Mouse (Mus musculus) limb, embryonic 10.5 days (tissue): Measurements from ENCODE around the gene Rrbp1. TPM values are rescaled to one million over a fixed set of nuclear protein-coding genes. Genes with fewer than 3 reads are reported as not detected.
A peak's percentile ranks its signal among the peaks of the same experiment; 100 is the strongest.

Source experiments
- DNase-seq: peaks from one replicate; pipeline ENCODE4 v3.0.0-alpha.2; 2017; ENCODE audit warnings: low spot score
- H3K27ac ChIP-seq: fragments of 300-500 bp; sonication (generic); 2 replicates; pipeline ENCODE4 v1.5.1; 2016; ENCODE audit warnings: mild to moderate bottlenecking
- H3K27me3 ChIP-seq: fragments of 300-500 bp; sonication (generic); 2 replicates; pipeline ENCODE4 v1.6.1; 2016; ENCODE audit warnings: low read depth, mild to moderate bottlenecking; ENCODE audit not compliant: poor library complexity, severe bottlenecking
- H3K36me3 ChIP-seq: fragments of 300-500 bp; sonication (generic); 2 replicates; pipeline ENCODE4 v1.6.1; 2016; ENCODE audit warnings: mild to moderate bottlenecking, moderate library complexity
- H3K4me1 ChIP-seq: fragments of 300-500 bp; sonication (generic); 2 replicates; pipeline ENCODE4 v1.6.1; 2016
- H3K4me3 ChIP-seq: fragments of 300-500 bp; sonication (generic); 2 replicates; pipeline ENCODE4 v1.5.1; 2016; ENCODE audit warnings: mild to moderate bottlenecking, moderate library complexity
- H3K9me3 ChIP-seq: fragments of 300-500 bp; sonication (generic); replicated peaks from 2 replicates; pipeline ENCODE4 v1.6.1; 2016; ENCODE audit warnings: mild to moderate bottlenecking
- WGBS: fragments of 180-500 bp; shearing (Covaris S2); methylation state at CpG from one replicate; pipeline ENCODE4 v1.1.7; 2016; 5-methylcytosine and 5-hydroxymethylcytosine counted together
- polyA plus RNA-seq: library from polyadenylated mRNA; unstranded; fragments of >200 nt; fragmentation: Nextera tagmentation; extraction: Ambion mirVana; gene quantifications from 2 replicates; pipeline ENCODE4 v1.2.1, GENCODE M21; 2016

The Rrbp1 gene
- 52.7 and 63.9 TPM in 2 replicates for polyA plus RNA-seq

DNA sequence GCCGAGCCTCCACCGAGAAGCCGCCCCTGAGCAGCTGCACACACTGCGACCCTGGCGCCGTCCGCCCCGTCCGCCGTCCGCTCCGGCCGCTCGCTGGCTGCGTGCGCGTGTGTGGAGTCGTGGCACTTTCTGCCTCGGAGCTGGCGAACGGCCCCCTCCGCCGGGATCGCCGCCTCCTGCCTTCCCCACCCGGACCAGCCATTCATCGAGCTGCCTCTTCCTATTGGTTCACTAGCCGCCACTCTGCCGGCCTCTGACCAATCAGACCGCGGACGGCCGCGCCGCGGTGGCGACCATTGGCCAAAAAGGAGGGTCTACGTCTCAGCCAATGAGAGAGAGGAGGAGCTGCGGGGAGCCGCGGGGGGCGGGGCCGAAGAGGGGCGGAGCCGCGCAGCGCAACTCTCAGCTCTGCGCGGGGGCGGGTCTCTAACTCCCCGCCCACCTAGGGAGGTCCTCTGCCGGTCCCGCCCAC, at the start of gene Rrbp1:
Rrbp1 (minus strand) TSS at position 184 of the 472 bp plus-strand sequence.
- H3K36me3 ChIP-seq: peaks cover 11% of the 10 kb centered on the region
- no peaks in the 10 kb centered on the region for H3K9me3 ChIP-seq
- peak; percentile 95 for DNase-seq
- H3K27ac ChIP-seq: peak within 1 kb of the TSS; percentile 96
- peaks cover 19% of the 10 kb centered on the region for H3K4me1 ChIP-seq
- peak within 1 kb of the TSS; percentile 94 for H3K4me3 ChIP-seq
- H3K27me3 ChIP-seq: no peaks in the 10 kb centered on the region
- under 1% methylated on average over 53 of the region's 53 CpGs for whole genome bisulfite sequencing

DNA sequence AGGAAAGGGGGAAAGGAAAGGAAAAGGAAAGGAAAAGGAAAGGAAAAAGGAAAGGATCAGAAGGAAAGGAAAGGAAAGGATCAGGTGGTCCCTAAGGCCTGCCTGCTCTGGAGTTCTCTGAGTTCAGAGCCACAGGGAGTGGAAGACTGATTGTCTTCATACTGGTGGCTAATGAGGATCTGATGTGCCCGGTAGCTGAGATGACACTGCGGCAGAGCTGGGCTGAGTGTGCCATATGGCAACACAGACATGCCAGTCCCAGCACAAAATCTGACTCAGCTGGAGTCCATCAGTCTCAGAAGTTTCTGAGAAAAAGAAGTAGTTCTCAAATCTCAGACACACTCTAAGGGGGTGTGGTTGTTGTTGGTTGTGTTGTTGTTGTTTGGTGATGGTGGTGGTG, 46.7 kb upstream of the Rrbp1 start:
- no peaks in the 10 kb centered on the region for H3K36me3 ChIP-seq
- no peaks in the 10 kb centered on the region for H3K4me1 ChIP-seq
- H3K4me3 ChIP-seq: no peak overlapping the region
- H3K27me3 ChIP-seq: no peaks in the 10 kb centered on the region
- no peaks in the 10 kb centered on the region for H3K9me3 ChIP-seq
- 77% methylated on average over 2 of the region's 2 CpGs for WGBS
- no peak for DNase-seq
- no peak overlapping the region for H3K27ac ChIP-seq

DNA sequence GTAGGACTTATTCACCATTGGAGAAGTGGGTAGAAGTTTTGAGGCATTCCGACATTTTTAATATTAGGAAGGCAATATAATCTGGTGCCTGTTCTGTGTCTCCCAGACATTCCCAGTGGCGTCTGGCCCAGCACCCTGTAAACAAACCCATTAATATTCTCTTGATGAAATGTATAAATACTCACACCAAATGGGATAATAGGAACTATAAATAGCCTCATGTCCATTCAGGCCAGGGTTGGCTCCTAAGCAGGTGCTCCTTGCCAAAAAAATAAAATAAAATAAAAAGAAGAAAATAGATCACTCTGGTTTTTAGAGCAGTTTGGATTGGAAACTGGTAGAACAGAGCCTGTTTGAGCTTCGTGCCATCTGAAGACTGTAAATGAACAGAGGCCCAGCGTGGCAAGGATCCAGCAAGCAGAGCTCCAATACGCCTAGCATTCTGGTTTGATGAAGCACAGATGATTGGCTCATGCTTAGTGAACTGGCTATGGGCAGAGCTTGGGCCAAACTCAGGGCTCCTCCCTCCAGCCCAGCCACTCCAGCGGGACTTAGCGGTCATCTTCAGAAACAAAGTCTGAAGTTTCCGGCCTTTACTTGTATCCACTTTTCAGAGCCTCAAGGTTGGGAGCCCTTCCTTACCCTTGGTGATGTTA, 41.5 kb upstream of the Rrbp1 start:
- Histone ChIP-seq H3K27me3 (no peaks in the 10 kb centered on the region), H3K4me3 (no peak overlapping the region), H3K9me3 (no peaks in the 10 kb centered on the region), H3K27ac (no peak overlapping the region), H3K36me3 (no peaks in the 10 kb centered on the region), H3K4me1 (no peaks in the 10 kb centered on the region)
- 92% methylated on average over 8 of the region's 8 CpGs for WGBS
- no peak for DNase-seq

DNA sequence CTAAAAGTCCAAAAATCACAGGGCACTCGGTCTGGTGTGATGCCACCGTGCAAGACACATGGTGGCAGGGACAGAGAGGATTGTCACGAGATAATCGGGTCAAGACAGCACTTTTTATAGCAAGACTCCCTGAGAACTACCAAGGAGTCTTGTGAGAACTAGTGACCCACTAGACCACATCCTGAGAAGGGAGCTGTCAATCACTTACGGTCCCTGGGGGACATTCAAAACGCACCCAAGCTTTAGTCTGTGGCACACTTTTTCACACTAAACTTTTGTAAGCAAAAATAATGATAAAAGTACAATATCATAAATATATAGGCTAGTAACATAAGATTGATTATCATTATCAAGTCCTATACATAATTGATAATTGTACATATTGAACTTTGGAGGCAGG, 39.8 kb upstream of the Rrbp1 start:
- H3K9me3 ChIP-seq: no peaks in the 10 kb centered on the region
- DNase-seq: no peak
- H3K4me1 ChIP-seq: 0 out of 2 replicates have a peak, but pooled peaks cover 4% of the 10 kb centered on the region
- no peak overlapping the region for H3K4me3 ChIP-seq
- WGBS: 92% methylated on average over 6 of the region's 6 CpGs
- no peaks in the 10 kb centered on the region for H3K27me3 ChIP-seq
- H3K36me3 ChIP-seq: no peaks in the 10 kb centered on the region
- H3K27ac ChIP-seq: no peak overlapping the region

DNA sequence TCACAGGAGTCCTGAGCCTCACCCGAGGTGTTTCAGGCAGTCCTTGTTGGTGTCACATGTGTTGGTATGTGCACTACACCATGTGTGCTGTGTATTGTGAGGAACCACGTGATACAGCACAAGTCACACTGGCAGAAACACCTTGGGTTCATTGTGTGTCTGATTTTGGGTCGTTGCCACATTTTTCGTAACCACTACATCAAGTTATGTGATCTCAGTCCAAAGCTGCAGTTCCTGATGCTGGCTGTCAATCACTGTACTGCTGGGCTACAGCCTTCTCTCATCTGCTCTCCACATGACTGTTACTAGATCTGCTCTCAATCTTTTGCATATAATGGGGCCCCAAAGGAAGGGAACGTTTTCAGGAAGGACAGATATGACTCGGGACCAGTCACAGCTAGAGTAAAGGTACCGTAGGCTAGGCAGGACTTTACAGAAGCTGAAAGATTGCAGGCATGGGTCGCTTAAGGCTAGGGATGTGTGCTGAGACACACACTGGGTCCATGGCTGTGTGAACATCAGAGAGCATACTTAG, 39.1 kb upstream of the Rrbp1 start:
- 79% methylated on average over 8 of the region's 8 CpGs for WGBS

DNA sequence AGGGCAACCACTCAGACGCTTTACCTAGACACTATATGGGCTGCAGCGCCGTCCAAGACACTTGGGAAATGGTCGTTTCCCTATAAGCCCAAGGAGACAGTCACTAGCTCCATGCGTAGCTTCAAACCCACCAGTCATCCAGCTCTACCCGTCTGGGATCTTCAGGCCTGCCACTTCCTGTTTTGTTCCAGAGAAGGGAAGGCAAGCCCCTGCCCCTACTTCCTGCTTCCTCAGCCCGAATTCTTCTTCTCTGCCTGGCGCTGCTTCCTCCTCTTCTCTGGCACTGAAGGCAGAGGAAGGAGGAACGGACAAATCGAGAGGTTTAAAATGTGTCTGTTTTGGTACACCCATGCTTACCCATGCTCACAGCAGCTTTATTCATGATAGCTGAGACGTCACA, 35.9 kb upstream of the Rrbp1 start:
- Histone ChIP-seq H3K4me3 (no peak overlapping the region), H3K36me3 (no peaks in the 10 kb centered on the region), H3K9me3 (no peaks in the 10 kb centered on the region), H3K27me3 (no peaks in the 10 kb centered on the region), H3K27ac (no peak overlapping the region), H3K4me1 (0 out of 2 replicates have a peak, but pooled peaks cover 4% of the 10 kb centered on the region)
- WGBS: 80% methylated on average over 11 of the region's 11 CpGs
- DNase-seq: no peak

More for the DNA sequence above, 39.1 kb upstream of the Rrbp1 start:
- Histone ChIP-seq H3K4me3 (no peak overlapping the region), H3K4me1 (0 out of 2 replicates have a peak, but pooled peaks cover 4% of the 10 kb centered on the region), H3K27me3 (no peaks in the 10 kb centered on the region), H3K36me3 (no peaks in the 10 kb centered on the region), H3K27ac (no peak overlapping the region), H3K9me3 (no peaks in the 10 kb centered on the region)
- DNase-seq: no peak

DNA sequence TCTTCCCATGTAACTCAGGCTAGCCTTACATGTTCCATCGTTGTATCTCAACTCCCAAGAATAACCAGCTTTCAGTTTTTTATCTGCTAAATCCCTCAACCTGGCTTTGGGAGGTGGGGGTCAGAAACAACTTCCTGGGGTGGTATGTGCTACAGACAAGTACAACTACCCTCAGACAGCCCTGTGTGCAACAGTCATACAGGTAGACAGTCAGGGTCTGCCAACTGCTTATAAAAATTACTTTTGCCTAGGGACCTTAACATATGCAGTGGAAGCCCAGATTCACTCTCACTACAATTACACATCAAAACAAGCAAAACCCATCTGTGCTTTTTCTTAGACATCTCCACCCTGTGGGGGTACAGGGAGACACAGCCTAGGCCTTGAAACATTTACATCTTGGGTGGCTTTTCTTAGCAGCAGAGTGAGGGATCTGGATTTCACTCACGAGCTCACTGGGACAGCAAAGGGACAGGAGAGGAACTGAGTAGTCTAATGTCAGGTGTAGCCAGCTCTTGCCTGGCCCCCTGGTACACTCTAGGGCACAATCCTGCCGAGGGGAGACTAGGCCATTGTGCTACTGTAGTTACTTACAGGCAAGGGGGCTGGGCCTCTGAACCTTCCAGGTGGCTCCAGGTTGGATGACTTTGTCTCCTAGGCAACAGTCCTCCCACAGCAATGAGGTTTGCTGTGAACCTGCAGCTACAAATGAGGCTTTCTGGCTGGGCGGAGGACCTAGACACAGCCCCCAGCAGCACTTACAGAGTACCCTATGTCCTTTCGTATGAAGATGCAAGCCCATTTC, 34.9 kb upstream of the Rrbp1 start:
- H3K27ac ChIP-seq: no peak overlapping the region
- H3K36me3 ChIP-seq: no peaks in the 10 kb centered on the region
- DNase-seq: no peak
- 67% methylated on average over 5 of the region's 5 CpGs for WGBS
- H3K4me1 ChIP-seq: 0 out of 2 replicates have a peak, but pooled peaks cover 4% of the 10 kb centered on the region
- no peaks in the 10 kb centered on the region for H3K9me3 ChIP-seq
- H3K27me3 ChIP-seq: no peaks in the 10 kb centered on the region
- H3K4me3 ChIP-seq: no peak overlapping the region

DNA sequence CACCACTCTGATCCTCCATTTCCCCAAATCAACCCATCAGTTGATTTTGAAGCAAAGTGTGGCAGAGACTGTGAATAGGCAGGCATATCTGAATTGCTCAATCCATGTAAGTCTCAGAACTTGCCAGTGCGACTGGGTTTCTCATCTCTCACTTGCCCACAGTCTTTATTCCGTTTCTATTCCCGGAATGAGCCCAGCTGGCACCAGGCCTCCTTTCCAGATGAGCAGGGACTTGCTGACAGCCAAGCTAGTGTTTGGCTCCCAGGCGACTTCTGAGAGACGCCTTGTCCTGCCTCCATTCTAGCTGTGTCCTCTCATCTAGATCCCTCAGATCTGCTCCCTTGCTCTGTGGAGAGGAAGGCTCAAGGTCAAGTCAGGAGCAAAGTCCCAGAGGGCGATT, 33.7 kb upstream of the Rrbp1 start:
- no peaks in the 10 kb centered on the region for H3K9me3 ChIP-seq
- no peak overlapping the region for H3K27ac ChIP-seq
- no peak overlapping the region for H3K4me3 ChIP-seq
- no peak for DNase-seq
- H3K36me3 ChIP-seq: no peaks in the 10 kb centered on the region
- H3K27me3 ChIP-seq: no peaks in the 10 kb centered on the region
- H3K4me1 ChIP-seq: 0 out of 2 replicates have a peak, but pooled peaks cover 4% of the 10 kb centered on the region
- WGBS: 78% methylated on average over 6 of the region's 6 CpGs

DNA sequence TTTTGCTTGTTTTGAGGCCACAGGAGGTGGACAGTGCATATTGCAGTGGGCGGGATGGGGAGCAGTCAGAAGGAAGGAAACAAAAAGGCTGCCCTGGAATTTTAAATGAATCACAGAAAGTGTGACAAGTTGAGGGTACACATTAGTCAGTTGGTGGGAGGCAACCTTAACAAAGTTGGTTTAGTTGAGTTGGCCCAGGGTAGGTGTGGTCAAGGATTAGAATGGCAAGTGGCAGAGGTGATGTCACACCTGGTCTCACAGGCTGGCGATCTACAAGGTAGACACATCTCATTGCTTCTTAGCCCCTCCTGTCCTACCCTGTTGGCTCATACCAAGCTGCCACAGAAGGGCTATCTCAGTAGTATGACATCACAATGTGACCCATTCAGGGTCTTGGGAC, 21.6 kb upstream of the Rrbp1 start, which contains the start of gene Banf2:
Banf2 (plus strand) TSS at position 396 of the 400 bp plus-strand sequence.
- no peaks in the 10 kb centered on the region for H3K4me1 ChIP-seq
- no peak within 1 kb of the TSS for H3K27ac ChIP-seq
- no peak within 1 kb of the TSS for H3K4me3 ChIP-seq
- H3K27me3 ChIP-seq: no peaks in the 10 kb centered on the region
- H3K36me3 ChIP-seq: no peaks in the 10 kb centered on the region
- H3K9me3 ChIP-seq: no peaks in the 10 kb centered on the region
- DNase-seq: no peak
- 93% methylated on average over 2 of the region's 2 CpGs for WGBS

DNA sequence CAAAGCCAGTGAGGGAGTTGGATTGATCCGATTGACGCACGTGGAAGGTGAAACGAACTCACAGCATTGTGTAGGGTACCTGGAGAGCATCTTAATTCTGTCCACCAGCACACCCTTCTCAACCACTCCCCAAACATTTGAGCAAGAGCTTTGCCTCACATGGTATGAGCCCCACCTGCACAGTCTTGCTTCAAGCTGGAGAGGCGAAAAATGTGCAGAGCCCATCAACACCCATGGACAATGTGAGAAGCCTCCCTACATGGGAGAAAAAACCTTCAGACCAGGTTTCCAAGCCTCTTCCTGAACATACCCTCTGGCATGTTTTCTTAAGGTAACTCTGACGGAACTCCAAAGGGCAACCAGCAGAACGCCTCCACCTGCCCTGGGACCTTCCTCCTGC, 19.7 kb upstream of the Rrbp1 start:
- 93% methylated on average over 7 of the region's 7 CpGs for WGBS
- Histone ChIP-seq H3K27ac (no peak overlapping the region), H3K36me3 (no peaks in the 10 kb centered on the region), H3K4me1 (no peaks in the 10 kb centered on the region), H3K27me3 (no peaks in the 10 kb centered on the region), H3K9me3 (no peaks in the 10 kb centered on the region), H3K4me3 (no peak overlapping the region)
- no peak for DNase-seq

DNA sequence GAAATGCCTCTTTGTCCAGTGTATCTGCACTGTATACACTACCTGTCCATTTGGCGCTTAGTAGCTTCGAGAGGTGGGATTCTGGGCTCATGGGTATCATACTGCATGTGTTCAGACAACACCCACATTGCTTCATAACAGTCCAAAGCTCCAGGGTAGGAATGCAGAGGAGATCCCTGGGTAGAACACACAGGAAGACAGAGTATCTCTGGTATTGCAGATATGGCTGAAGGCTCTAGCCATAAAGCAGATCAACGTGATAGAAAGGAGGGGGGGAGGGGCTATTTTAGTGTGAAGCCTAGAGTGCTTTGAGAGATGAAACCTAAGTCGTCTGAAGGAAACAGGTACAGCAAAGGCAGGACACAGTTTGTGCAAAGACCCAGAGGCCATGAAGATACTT, 15.4 kb upstream of the Rrbp1 start:
- no peak for DNase-seq
- Histone ChIP-seq H3K27ac (no peak overlapping the region), H3K27me3 (no peaks in the 10 kb centered on the region), H3K9me3 (no peaks in the 10 kb centered on the region), H3K4me3 (no peak overlapping the region), H3K4me1 (peaks cover 7% of the 10 kb centered on the region), H3K36me3 (no peaks in the 10 kb centered on the region)
- WGBS: 79% methylated on average over 4 of the region's 4 CpGs

DNA sequence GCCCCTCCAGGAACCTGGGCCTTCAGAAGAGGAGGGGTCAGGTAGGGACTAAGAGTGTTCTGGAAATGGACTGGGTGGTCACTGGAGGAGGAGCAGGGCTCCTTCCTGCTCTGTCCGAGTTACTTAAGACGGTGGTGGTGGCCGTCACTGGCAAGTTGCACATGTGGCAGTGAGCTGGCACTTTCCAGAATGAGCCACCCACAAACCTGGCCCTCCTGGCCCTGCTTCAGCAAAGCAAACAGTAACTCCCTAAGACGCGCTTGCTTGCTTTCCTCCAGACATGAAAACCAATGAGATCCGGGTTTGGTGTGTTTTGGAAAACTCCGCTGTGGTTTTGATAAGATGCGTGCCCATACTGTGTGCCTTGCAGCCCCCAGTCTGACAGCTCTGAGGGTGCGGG, 14.3 kb upstream of the Rrbp1 start:
- DNase-seq: no peak
- H3K27ac ChIP-seq: no peak overlapping the region
- 91% methylated on average over 9 of the region's 9 CpGs for WGBS
- H3K4me1 ChIP-seq: peaks cover 7% of the 10 kb centered on the region
- no peak overlapping the region for H3K4me3 ChIP-seq
- H3K27me3 ChIP-seq: no peaks in the 10 kb centered on the region
- no peaks in the 10 kb centered on the region for H3K36me3 ChIP-seq
- H3K9me3 ChIP-seq: no peaks in the 10 kb centered on the region

DNA sequence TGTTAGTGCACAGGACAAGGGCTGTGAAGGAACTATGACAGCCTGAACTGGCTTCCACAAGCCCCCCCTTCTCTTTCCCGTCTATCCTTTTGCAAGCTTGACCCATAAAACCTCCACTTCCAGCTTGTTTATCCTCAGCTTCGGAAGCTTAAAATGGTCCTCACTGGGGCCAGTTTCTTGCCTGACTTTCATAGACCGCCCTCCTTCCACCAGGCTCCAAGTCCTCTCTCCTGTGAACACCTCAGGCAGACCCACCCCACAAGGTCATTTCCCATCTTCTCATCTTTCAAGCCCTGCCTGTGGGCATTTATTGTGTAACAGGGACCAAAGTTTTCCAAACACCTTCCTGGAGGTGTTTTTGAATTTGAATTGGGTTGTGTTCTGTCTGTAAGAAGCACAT, 11.4 kb upstream of the Rrbp1 start:
- WGBS: 74% methylated on average over 3 of the region's 3 CpGs
- no peak overlapping the region for H3K27ac ChIP-seq
- no peak overlapping the region for H3K4me3 ChIP-seq
- no peak for DNase-seq
- no peaks in the 10 kb centered on the region for H3K36me3 ChIP-seq
- H3K4me1 ChIP-seq: peaks cover 7% of the 10 kb centered on the region
- H3K27me3 ChIP-seq: peaks cover 9% of the 10 kb centered on the region; the same call in 1 of the 2 replicates
- H3K9me3 ChIP-seq: no peaks in the 10 kb centered on the region
